Mouse (Mus musculus) neural tube, embryonic 10.5 days (tissue): Measurements from ENCODE around the gene Slc12a9.

Source experiments
- DNase-seq: peaks from one replicate; pipeline ENCODE4 v3.0.0-alpha.2; 2017; ENCODE audit warnings: low spot score; ENCODE audit errors: extremely low spot score

Gene Slc12a9

GRCm38 (mm10) chr5:137333512-137334174 is at the start of gene Slc12a9:
Gene Slc12a9 (minus strand): TSS chr5:137333597.
- DNase-seq = peak; percentile 90

- peak; percentile 62 for DNase-seq
Observed at GRCm38 (mm10) chr5:137381152-137381551, 47.8 kb upstream of the Slc12a9 start.

GRCm38 (mm10) chr5:137377603-137378002 is 44.2 kb upstream of the Slc12a9 start:
- DNase-seq = peak; percentile 23

- peak; percentile 38 for DNase-seq
Observed at GRCm38 (mm10) chr5:137377176-137377575, 43.8 kb upstream of the Slc12a9 start.

DNA sequence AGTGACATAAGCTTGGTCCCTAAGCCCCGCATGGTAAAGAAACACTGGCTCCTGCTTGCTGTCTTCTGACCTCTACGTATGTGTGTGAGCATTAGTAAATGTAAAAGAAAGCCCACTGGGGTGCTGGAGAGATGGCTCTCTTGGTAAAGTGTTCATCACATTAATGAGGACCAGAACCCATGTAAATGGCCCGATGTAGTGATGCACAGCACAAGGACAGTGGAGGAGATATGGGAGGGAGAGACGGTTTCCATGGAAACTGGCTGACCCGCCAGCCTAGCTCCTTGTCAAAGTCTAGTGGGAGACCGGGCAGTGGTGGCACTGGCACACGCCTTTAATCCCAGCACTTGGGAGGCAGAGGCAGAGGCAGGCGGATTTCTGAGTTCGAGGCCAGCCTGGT is 43.3 kb upstream of the Slc12a9 start:
- peak; percentile 42 for DNase-seq

GRCm38 (mm10) chr5:137376198-137376597 is 42.8 kb upstream of the Slc12a9 start:
- DNase-seq = peak; percentile 32

DNA sequence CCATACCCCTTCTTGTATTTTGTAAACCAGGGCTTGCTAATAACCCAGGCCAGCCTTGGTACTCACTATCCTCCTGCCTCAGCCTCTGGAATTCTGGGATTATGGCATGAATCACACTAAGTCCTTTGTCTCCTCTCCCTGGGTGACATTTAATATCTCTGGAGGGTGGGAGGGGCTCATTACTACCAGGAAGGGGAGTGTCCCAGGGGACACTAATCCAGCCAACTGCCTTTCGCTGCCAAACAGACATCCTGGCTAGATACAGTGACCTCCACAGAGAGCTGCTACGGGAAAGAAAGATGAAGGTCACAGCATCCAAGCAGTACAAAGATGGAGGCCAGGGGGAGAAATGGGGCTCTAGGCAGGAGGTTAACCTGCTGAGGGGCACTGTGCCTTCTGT is 42.2 kb upstream of the Slc12a9 start:
- peak; percentile 26 for DNase-seq

- DNase-seq = no peak
Observed at GRCm38 (mm10) chr5:137374521-137375080, 41.2 kb upstream of the Slc12a9 start.

DNA sequence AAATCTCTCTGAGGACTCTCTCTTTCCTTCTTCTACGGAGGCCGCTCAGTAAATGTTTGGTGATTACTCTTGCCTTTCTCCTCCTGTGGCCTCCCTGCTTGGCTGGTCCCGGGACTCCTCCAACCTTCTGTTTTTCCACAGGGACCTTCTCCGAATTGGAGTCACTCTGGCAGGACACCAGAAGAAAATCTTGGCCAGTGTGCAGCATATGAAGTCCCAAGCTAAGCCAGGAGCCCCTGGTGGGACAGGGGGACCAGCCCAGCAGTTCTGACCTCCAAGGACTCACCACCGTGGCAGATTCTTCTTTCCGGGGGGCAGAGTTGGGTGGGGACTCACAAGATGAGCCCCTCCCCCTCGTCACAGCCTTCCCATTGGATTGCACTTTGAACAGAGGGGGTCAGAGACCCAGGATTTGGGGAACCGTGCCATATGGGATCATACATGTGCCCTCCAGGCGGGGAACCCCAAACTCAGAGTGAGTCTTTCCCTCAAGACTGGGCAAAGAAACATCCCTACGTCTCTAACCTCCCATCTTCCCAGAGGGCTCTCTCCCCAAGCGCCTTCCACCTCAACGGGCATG is 40.1 kb upstream of the Slc12a9 start:
- DNase-seq = no peak

- no peak for DNase-seq
Observed at GRCm38 (mm10) chr5:137369665-137370064, 36.3 kb upstream of the Slc12a9 start.

DNA sequence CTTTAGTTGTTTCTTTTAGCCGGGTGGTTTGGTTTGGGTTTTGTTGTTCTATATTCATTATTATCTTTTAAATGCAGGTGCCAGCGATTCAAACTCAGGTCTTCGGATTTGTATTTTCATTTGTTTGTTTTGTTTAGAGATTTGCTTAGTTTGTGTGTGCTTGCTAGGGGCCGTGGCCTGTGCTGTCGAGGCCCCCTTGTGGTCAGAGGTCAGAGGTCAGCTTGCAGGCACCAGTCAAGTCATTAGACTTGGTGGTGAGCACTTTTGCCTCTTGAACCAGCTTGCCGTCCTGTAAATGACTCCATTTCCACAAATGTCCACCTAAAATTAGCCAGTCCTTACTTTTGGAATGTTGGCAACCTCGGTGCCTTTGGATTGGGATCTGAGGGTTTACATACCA is 25.0 kb upstream of the Slc12a9 start:
- DNase-seq = no peak

- no peak for DNase-seq
Observed at GRCm38 (mm10) chr5:137354091-137354490, 20.7 kb upstream of the Slc12a9 start.

- no peak for DNase-seq
Observed at GRCm38 (mm10) chr5:137352011-137352975, 18.9 kb upstream of the Slc12a9 start.

DNA sequence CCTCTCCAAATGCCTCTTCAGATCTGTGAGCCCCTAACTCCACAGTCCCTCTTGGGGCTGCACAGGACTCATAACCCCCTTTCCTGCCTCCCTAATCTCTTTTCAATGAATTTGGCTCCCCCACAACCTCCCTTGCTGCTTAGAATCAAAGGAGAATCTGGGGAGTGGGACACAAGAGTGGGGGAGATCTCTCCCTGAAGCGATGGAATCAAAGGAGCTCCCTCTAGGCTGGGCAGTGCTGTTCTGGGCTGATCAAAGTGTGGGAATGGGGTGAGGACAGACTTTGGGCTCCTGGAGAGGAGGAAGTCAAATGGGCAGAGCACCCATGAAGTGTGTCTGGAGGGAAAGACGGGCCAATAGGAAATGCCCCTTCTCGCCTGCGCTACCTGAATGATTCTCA is 18.0 kb upstream of the Slc12a9 start:
- peak; percentile 45 for DNase-seq

DNA sequence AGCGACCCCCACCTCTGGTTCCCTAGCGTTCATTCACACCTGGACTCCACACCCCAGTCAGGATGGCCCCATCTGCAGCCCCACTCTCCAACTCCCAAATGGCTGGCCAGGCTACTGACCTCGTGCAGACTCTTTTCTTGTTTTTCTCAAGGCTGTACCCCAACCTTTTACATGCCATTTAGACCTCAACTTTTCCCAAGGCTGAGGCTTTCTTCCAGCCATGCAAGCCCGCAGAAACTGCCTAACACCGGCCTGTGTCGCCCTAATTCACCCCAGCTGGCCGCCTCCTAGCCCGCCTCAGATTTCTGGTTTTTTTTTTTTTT is 17.6 kb upstream of the Slc12a9 start:
- peak; percentile 44 for DNase-seq

DNA sequence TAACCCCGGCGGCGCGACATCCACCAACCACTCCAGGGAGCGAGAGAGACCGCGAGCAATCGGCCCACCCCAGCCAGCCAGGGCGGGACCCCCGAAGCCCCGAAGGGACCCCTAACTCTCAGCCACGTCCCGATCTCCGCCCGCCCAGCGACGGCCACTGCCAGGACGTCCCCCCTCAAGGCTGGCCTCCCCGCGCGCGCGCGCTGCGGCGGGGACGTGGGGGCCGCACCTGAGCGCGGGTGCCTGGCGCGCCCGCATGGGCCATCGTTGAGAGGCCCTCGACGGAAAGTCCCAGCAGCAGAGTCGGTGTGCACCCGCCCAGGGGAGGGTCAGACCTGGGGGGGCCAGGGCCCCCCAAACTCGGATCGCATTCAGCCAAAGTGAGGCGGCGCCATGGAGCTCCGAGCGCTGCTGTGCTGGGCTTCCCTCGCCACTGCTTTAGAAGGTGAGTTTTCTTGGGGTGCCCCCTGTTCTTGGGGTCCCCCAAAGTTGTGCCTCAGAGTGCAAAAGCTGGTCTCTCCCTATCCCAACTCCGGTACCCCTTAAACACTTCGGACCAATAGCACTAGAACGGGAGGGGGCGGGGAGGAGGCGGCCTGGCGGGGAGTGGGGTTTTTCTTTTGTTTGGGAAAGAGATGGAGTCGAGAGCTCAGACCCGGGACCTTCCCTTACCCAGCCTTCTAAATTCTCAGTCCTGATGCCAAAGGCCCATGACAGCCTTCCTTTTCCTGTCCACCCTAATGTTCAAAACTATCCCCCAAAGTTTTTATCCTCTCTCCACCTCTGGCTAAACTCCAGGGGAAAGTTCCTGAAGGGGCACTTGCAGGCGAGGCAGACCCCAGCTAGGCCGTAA is 17.0 kb upstream of the Slc12a9 start:
- peak; percentile 51 for DNase-seq

DNA sequence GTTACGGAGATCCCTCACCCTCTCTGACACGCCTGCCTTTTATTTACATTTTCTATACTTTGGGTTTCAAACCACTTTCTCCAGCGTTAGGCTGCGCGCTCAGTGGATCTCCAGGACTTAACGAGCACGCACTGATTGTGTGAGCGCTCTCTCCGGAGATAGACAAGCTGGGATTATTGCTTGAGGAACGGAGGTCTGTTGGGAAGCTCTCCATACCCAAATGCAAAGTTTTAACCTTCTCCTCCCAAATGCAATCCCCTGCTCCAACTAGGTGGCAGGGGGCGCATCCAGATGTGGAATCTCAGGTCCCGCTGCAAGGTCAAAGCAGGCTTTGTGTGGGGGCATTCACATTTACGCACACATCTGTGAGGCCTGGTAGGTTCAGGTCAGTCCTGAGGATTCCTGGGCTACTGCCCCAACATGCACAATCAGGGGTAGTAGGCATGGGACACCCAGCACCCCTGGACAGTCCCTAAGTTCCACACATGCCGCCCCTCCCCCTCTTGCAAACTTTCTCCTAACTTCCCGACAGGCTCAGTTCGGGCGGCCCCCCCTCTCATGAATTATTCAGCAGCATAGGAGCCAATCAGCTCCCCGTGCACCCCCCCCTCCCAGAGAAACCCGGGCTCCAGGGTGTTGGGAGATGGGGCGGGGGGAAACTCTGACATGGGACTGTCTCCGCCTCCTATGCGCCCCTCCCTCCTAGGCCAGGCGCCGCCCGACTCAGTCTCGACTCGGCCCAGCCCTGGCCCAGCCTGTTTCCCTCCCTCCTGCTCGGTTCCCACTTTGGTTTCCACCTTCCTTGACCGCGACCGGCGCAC is 16.2 kb upstream of the Slc12a9 start, which contains the start of gene Ephb4:
TSS of gene Ephb4 (plus strand) at position 726 of the 821 bp plus-strand sequence.
- peak; percentile 94 for DNase-seq

DNA sequence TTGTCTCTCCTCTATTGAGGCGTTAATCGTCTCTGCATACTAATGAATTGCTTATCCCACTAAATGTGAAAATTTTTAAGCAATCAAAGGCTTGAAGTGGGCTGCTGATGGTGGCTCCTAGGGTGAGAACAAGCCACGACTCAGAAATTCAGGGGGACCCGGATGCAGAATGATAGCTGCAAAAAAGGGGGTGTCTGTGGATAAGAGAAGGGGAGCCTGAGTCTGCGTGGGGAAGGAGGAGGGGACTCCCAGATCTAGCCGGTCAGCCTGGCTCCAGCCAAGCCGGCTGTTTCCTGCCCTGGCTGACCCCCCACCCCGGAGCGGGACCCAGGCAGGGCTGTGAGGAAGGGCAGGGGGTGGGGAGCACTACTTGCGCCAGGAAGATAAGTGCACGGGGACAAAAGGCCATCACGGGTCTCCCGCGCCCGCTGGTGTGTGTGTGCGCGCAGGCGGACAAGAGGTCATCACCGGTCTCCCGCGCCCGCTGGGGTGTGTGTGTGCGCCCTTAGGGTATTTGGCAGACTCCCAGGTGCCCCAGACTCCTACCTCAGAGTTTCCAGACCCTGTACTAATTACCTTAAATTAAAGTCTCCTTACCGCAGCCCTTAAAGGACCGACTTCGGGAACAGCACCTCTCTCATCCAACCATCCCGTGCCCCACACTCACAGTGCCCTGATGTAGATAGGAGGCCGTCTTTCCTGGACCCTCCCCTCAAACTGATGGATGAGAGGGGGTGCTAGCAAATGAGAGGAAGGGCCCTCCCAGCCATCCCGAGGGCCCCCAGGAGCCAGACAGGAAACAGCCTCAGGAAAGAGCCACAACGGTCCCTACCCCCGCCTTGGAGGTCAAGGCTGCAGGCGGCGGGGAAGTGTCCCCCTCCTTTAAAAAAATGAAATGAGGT is 15.3 kb upstream of the Slc12a9 start:
- DNase-seq = peak; percentile 73

DNA sequence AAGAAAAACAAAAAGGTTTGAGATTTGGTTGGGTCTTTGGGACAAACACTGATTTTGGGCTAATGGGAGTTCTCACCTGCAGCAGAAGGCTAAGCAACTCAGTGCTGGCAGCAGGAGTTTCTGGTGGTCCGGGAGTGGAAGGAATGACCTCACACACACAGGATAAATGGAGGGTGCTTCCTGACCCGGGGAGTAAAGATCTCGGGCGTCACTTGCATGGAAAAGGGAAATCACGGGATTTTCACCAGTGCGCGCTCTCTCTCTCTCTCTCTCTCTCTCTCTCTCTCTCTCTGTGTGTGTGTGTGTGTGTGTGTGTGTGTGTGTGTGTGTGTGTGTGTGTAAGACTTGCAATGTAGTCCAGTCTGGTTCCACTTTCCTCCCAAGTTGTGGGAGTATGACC is 14.5 kb upstream of the Slc12a9 start:
- DNase-seq = peak; percentile 20
